Mouse (Mus musculus): ENCODE data around the gene Sf3b3. TPM values are rescaled to one million over a fixed set of nuclear protein-coding genes. Genes with fewer than 3 reads are reported as not detected.
A peak's percentile ranks its signal among the peaks of the same experiment; 100 is the strongest.

Sf3b3 gene
- polyA plus RNA-seq, 1 experiment from 2014 or later = 38.6 TPM

DNA sequence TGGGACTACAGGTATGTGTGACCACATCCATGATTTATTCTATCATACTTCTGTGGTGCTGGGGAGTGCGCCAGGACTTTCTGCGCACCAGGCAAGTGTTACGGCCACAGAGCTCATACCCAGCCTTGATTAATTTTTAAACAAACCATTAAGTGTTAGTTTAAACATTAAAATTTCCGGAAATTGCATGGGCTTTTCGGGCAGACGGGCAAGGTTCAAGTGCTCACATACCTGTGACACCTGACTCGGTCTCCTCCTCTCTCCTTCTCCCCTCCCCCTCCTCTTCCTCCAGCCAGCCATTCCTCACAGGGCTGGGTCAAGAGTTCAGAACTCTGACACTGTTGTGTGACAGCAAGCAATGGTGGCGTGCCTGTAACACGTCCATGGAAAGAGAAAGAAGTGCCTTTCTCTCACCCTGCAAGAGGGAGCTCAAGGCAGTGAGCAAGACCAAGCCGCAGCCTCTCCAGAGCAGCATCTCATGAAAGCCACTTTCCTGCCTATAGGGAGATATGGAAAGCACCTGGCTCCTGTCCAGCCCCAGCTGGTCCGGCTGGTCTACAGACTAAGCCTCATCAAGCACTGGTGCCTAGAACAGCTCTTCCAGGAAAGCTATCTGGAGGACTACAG, 53.9 kb downstream of the Sf3b3 start:
- Histone ChIP-seq H3K9ac (ENCODE audit: low read length) (no peak overlapping the region), H3K4me2 (replicated peaks; ENCODE audit: low read depth) (peak overlapping the region; percentile 12), H3K9me3 (ENCODE audit: control insufficient read depth, low read length) (no peaks in the 10 kb centered on the region), H3K27ac (replicated peaks) (0 out of 2 replicates have a peak overlapping the region, but pooled peaks have one; percentile 31), H3K27me3 (ENCODE audit: control insufficient read depth, insufficient read depth, low read length) (no peaks in the 10 kb centered on the region), H3K4me1 (replicated peaks; ENCODE audit: control insufficient read depth, insufficient read depth) (0 out of 2 replicates have a peak, but pooled peaks cover 3% of the 10 kb centered on the region), H3K36me3 (ENCODE audit: control insufficient read depth, insufficient read depth, low read length) (no peaks in the 10 kb centered on the region), H3K4me3 (ENCODE audit: low read depth, low read length) (no peak overlapping the region)
- DNase-seq (ENCODE audit: low spot score) = peak; percentile 89
- WGBS = 21% methylated on average over 11 of the region's 11 CpGs
- TF ChIP-seq CTCF (IDR thresholded peaks at IDR 0.05; ENCODE audit: low read depth) = 0 out of 2 replicates have a peak, but pooled peaks have one; percentile 3
- no peak for TF ChIP-seq EP300 (optimal IDR thresholded peaks at IDR 0.05)
- ATAC-seq (ENCODE audit: low FRiP score, low TSS enrichment) = peak; percentile 89

GRCm38 (mm10) chr8:110791164-110791563, 55.4 kb downstream of the Sf3b3 start:
- no peak overlapping the region for H3K4me3 ChIP-seq (ENCODE audit: low read depth, low read length)
- H3K9me3 ChIP-seq (ENCODE audit: control insufficient read depth, low read length) = no peaks in the 10 kb centered on the region
- H3K27ac ChIP-seq (replicated peaks) = no peak overlapping the region
- 69% methylated on average over 10 of the region's 10 CpGs for WGBS
- no peak overlapping the region for H3K4me2 ChIP-seq (replicated peaks; ENCODE audit: low read depth)
- H3K27me3 ChIP-seq (ENCODE audit: control insufficient read depth, insufficient read depth, low read length) = no peaks in the 10 kb centered on the region
- no peak for DNase-seq (ENCODE audit: low spot score)
- H3K9ac ChIP-seq (ENCODE audit: low read length) = no peak overlapping the region
- no peak for TF ChIP-seq CTCF (IDR thresholded peaks at IDR 0.05; ENCODE audit: low read depth)
- no peak for TF ChIP-seq EP300 (optimal IDR thresholded peaks at IDR 0.05)
- 0 out of 2 replicates have a peak, but pooled peaks cover 3% of the 10 kb centered on the region for H3K4me1 ChIP-seq (replicated peaks; ENCODE audit: control insufficient read depth, insufficient read depth)
- no peaks in the 10 kb centered on the region for H3K36me3 ChIP-seq (ENCODE audit: control insufficient read depth, insufficient read depth, low read length)
- ATAC-seq (ENCODE audit: low FRiP score, low TSS enrichment) = no peak

- H3K4me3 ChIP-seq (ENCODE audit: low read depth, low read length) = no peak overlapping the region
- H3K36me3 ChIP-seq (ENCODE audit: control insufficient read depth, insufficient read depth, low read length) = no peaks in the 10 kb centered on the region
- H3K9ac ChIP-seq (ENCODE audit: low read length) = no peak overlapping the region
- ATAC-seq (ENCODE audit: low FRiP score, low TSS enrichment) (0 out of 2 replicates have a peak, but pooled peaks have one; percentile 17), DNase-seq (ENCODE audit: low spot score) (peak; percentile 20)
- no peaks in the 10 kb centered on the region for H3K9me3 ChIP-seq (ENCODE audit: control insufficient read depth, low read length)
- no peak overlapping the region for H3K27ac ChIP-seq (replicated peaks)
- 47% methylated on average over 6 of the region's 6 CpGs for WGBS
- TF ChIP-seq CTCF (IDR thresholded peaks at IDR 0.05; ENCODE audit: low read depth) = no peak
- TF ChIP-seq EP300 (optimal IDR thresholded peaks at IDR 0.05) = no peak
- H3K4me2 ChIP-seq (replicated peaks; ENCODE audit: low read depth) = no peak overlapping the region
- H3K27me3 ChIP-seq (ENCODE audit: control insufficient read depth, insufficient read depth, low read length) = no peaks in the 10 kb centered on the region
- H3K4me1 ChIP-seq (replicated peaks; ENCODE audit: control insufficient read depth, insufficient read depth) = 0 out of 2 replicates have a peak, but pooled peaks cover 3% of the 10 kb centered on the region
Measured at GRCm38 (mm10) chr8:110790270-110790669, 56.3 kb downstream of the Sf3b3 start.

GRCm38 (mm10) chr8:110789571-110789970, 57.0 kb downstream of the Sf3b3 start:
- no peak for TF ChIP-seq CTCF (IDR thresholded peaks at IDR 0.05; ENCODE audit: low read depth)
- no peak for TF ChIP-seq EP300 (optimal IDR thresholded peaks at IDR 0.05)
- Histone ChIP-seq H3K4me1 (replicated peaks; ENCODE audit: control insufficient read depth, insufficient read depth) (0 out of 2 replicates have a peak, but pooled peaks cover 3% of the 10 kb centered on the region), H3K4me3 (ENCODE audit: low read depth, low read length) (no peak overlapping the region), H3K27me3 (ENCODE audit: control insufficient read depth, insufficient read depth, low read length) (no peaks in the 10 kb centered on the region), H3K4me2 (replicated peaks; ENCODE audit: low read depth) (no peak overlapping the region), H3K9ac (ENCODE audit: low read length) (no peak overlapping the region), H3K27ac (replicated peaks) (no peak overlapping the region; the same call in 1 of the 2 replicates), H3K9me3 (ENCODE audit: control insufficient read depth, low read length) (no peaks in the 10 kb centered on the region), H3K36me3 (ENCODE audit: control insufficient read depth, insufficient read depth, low read length) (no peaks in the 10 kb centered on the region)
- ATAC-seq (ENCODE audit: low FRiP score, low TSS enrichment) (no peak), DNase-seq (ENCODE audit: low spot score) (no peak)
- WGBS = 52% methylated on average over 12 of the region's 12 CpGs

GRCm38 (mm10) chr8:110788981-110789380, 57.6 kb downstream of the Sf3b3 start:
- H3K4me2 ChIP-seq (replicated peaks; ENCODE audit: low read depth) = no peak overlapping the region
- no peak overlapping the region for H3K4me3 ChIP-seq (ENCODE audit: low read depth, low read length)
- no peak for ATAC-seq (ENCODE audit: low FRiP score, low TSS enrichment)
- 49% methylated on average over 12 of the region's 12 CpGs for WGBS
- no peaks in the 10 kb centered on the region for H3K9me3 ChIP-seq (ENCODE audit: control insufficient read depth, low read length)
- 0 out of 2 replicates have a peak, but pooled peaks cover 3% of the 10 kb centered on the region for H3K4me1 ChIP-seq (replicated peaks; ENCODE audit: control insufficient read depth, insufficient read depth)
- H3K27me3 ChIP-seq (ENCODE audit: control insufficient read depth, insufficient read depth, low read length) = no peaks in the 10 kb centered on the region
- H3K27ac ChIP-seq (replicated peaks) = no peak overlapping the region; the same call in 1 of the 2 replicates
- TF ChIP-seq CTCF (IDR thresholded peaks at IDR 0.05; ENCODE audit: low read depth) = no peak
- no peak for TF ChIP-seq EP300 (optimal IDR thresholded peaks at IDR 0.05)
- H3K9ac ChIP-seq (ENCODE audit: low read length) = no peak overlapping the region
- no peaks in the 10 kb centered on the region for H3K36me3 ChIP-seq (ENCODE audit: control insufficient read depth, insufficient read depth, low read length)
- no peak for DNase-seq (ENCODE audit: low spot score)

GRCm38 (mm10) chr8:110787411-110787954, 59.1 kb downstream of the Sf3b3 start:
- 74% methylated on average over 9 of the region's 9 CpGs for WGBS
- Histone ChIP-seq H3K36me3 (ENCODE audit: control insufficient read depth, insufficient read depth, low read length) (no peaks in the 10 kb centered on the region), H3K9ac (ENCODE audit: low read length) (no peak overlapping the region), H3K4me3 (ENCODE audit: low read depth, low read length) (no peak overlapping the region), H3K27me3 (ENCODE audit: control insufficient read depth, insufficient read depth, low read length) (no peaks in the 10 kb centered on the region), H3K4me1 (replicated peaks; ENCODE audit: control insufficient read depth, insufficient read depth) (no peaks in the 10 kb centered on the region), H3K9me3 (ENCODE audit: control insufficient read depth, low read length) (no peaks in the 10 kb centered on the region), H3K4me2 (replicated peaks; ENCODE audit: low read depth) (no peak overlapping the region), H3K27ac (replicated peaks) (no peak overlapping the region)
- no peak for ATAC-seq (ENCODE audit: low FRiP score, low TSS enrichment)
- TF ChIP-seq CTCF (IDR thresholded peaks at IDR 0.05; ENCODE audit: low read depth) = no peak
- no peak for TF ChIP-seq EP300 (optimal IDR thresholded peaks at IDR 0.05)
- DNase-seq (ENCODE audit: low spot score) = no peak

All from stomach, postnatal 0 days (tissue).